Mouse (Mus musculus) kidney, adult 2 months (tissue): ENCODE data around the gene Cabin1.

ENCODE experiments used
- CTCF ChIP-seq: fragments of 200-500 bp; conservative IDR thresholded peaks from 2 replicates; pipeline ENCODE4 v1.5.1; 2011; ENCODE audit warnings: low read depth, mild to moderate bottlenecking, control low read depth, low read length, moderate library complexity, mixed read lengths; ENCODE audit not compliant: insufficient read depth, insufficient read length
- POLR2A ChIP-seq: fragments of 200-500 bp; IDR thresholded peaks from one replicate; pipeline ENCODE4 v1.6.1; 2011; ENCODE audit warnings: low read depth, low read length, control low read depth

DNA sequence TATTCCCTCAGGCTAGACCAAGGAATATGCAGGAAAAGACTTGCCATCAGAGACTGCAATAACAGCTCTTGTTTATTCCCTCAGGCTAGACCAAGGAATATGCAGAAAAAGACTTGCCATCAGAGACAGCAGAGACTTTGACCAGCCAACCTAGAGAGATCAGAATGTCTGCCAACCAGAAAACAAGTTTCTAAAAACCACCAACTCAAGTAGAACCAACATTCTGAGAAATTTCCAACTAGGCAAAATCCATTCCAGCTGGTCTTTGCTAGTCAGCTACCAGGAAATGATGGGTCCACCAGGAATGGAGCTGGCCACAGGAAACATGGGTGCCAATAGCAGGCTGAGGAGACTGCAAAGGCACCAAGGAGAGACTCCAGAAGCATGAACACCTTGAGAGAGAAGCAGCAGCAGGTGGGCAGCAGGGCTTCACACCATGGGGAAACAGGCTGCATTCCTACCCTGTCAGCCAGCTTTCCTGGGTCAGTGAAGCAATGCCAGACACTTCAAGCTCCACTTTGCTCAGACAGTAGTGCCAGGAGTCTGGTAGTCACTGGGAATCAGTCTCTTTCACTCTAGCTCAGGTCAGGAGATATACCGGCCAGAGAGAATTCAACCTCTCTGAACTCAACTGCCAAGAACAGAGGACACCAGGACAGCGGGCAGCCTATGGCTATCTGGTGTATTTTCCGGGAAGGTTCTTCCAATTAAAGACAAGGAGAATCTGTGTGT is 56.1 kb downstream of the Cabin1 start:
- TF ChIP-seq POLR2A (no peak), CTCF (no peak)
